Mouse (Mus musculus) layer of hippocampus, adult 2 months (tissue): ENCODE data around the gene Dhrs1. TPM values are rescaled to one million over a fixed set of nuclear protein-coding genes. Genes with fewer than 3 reads are reported as not detected.
A peak's percentile ranks its signal among the peaks of the same experiment; 100 is the strongest.

Experiments
- DNase-seq, 2 experiments: peaks; one replicate each; pipeline ENCODE4 v3.0.0; 2022; ENCODE audit warnings: low spot score in 2 of 2
- H3K27ac ChIP-seq: fragments of 200-600 bp; 2 replicates; pipeline ENCODE4 v1.8.1; 2022
- H3K4me3 ChIP-seq: fragments of 200-600 bp; 2 replicates; pipeline ENCODE4 v1.8.1; 2022; ENCODE audit warnings: mild to moderate bottlenecking
- CTCF ChIP-seq: fragments of 200-600 bp; conservative IDR thresholded peaks from 2 replicates; pipeline ENCODE4 v1.8.1; 2022; ENCODE audit warnings: antibody characterized with exemption, mild to moderate bottlenecking, moderate library complexity
- total RNA-seq, 2 experiments: library from RNA; stranded (reverse); gene quantifications; 2 replicates each; pipeline ENCODE4 v1.2.3; 2021

Gene Dhrs1
- total RNA-seq, 2 experiments from 2014 or later, result 82.4 to 91.1 TPM

DNA sequence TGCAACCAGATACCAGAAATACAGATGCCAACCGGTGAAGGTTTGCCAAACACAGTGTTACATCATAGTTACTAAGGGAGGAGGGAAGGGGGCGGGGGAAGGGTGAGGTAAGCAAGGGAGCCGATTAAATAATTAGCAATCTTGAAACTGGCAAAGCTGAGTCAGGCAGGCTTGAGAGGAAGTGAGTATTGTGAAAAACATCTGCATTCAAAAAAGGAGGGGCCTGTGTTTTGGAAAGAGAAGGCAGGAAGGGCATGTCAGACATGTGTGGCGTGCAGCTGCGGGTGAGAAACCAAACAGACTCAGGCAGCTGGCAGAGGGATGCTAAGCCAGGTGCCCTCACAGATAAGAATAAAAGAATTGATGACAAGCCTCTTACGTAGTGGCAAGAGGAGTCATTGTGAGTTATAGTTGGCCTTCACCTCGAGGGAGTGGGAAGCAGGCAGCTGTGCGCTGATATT is 21.0 kb downstream of the Dhrs1 start:
- H3K4me3 ChIP-seq, result no peak overlapping the region
- TF ChIP-seq CTCF, result no peak
- no peak for DNase-seq
- H3K27ac ChIP-seq, result no peak overlapping the region

DNA sequence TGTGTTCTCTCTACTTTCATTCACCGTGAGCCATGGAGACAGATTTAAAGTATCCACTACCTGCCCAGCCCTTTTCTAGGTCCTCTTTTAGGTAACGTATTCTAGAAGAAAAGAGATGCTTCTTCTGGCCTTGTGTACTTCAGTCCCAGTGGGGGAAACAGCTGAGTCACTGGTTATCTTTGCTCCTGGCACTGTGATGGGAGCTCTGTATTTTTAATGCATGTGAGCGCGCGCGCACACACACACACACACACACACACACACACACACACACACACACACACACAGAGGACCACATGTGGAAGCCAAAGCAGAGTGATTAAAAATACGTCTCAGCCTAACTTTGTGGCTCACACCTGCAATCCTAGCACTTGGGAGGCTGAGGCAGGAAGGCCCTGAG is 22.1 kb downstream of the Dhrs1 start:
- no peak for DNase-seq
- TF ChIP-seq CTCF, result no peak
- Histone ChIP-seq H3K4me3 (no peak overlapping the region), H3K27ac (no peak overlapping the region)

DNA sequence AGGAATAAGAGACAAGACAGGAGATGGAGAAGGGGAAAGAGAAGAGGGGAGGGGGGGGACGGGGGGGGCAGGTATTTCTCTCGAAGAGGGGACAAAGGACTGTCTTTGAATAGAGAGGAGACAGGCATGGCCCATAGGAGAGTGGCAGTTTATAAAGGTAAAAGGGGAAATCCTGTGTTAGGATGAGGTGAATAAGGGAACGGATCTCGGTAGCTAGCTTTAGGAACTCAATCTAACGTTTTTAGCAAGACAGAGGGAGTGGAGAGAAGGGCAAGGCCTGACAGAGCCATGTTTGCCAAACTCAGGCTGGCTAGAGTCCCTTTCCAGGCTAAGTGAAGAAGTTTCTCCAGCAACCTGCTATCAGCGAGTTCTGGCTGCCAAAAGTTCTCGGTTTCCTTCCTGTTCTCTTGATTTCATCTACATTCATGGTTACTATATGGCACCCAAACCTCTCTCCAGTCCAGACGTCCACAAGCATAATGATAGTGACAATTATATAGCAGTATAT is 23.0 kb downstream of the Dhrs1 start:
- Histone ChIP-seq H3K27ac (peak overlapping the region; percentile 93; the same call in 1 of the 2 replicates), H3K4me3 (peak overlapping the region; percentile 77; the same call in 1 of the 2 replicates)

DNA sequence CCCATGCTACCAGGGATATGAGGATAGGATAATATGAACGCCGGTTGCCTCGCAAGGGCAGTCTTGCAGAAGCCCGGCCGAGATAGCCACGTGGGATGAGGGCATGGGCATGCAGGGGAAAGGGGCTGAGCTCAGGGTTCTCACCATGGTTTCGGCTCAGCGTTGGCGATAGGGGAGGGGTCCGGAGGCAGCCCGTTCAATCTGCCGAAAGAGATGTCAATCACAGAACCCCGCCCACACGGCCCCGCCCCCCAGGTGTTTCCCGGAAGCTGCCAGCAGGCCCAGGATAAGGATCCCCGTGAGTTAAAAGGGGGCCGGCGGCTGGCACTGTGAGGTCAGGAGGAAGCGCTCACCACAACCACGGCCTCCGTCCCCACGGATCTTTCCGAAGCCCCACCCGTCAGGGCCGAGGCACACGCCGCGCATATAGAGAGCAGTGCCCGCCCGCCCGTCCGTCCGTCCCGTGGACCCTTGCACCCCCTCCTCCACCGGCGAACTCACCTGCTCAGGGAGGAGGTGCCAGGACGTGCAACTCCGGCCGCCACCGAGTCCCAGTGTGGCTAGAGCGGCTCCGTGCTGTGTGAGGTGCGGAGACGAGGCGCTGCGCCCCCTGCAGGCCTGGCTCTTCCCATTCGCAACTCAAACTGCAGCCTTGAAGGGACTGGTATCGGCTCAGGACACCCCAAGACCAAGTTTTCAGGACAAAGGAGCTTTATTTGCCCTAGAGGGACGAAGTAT is 23.6 kb downstream of the Dhrs1 start, which contains the start of gene Rabggta:
Gene Rabggta (minus strand): TSS at position 564 of the 738 bp plus-strand sequence.
- H3K27ac ChIP-seq, result peak within 1 kb of the TSS; percentile 93
- H3K4me3 ChIP-seq, result peak within 1 kb of the TSS; percentile 77
- DNase-seq, result peak; percentile 92 to 95
- peak; percentile 88 for TF ChIP-seq CTCF

More for the DNA sequence above, 23.0 kb downstream of the Dhrs1 start:
- no peak for TF ChIP-seq CTCF
- DNase-seq, result no peak

DNA sequence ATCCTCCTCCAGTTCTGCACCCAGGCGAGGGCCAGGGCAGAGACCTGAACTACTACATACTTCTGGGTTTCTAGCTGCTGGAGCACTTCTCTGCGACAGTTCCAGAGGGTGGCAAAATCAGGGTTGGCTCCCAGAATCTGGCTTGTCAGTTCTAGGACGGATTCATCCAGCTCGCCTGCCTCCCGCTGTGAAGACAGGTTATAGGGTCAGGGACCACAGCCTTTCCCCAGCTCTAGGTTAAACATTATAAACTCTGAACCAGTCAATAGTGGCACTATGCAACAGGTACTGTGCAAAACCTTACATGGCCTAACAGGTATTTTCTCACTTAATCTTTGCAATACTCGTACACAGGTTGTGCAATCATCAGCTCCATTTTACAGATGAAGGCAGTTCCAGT is 24.4 kb downstream of the Dhrs1 start:
- TF ChIP-seq CTCF, result no peak
- DNase-seq, result no peak
- no peak overlapping the region; the same call in 1 of the 2 replicates for H3K27ac ChIP-seq

DNA sequence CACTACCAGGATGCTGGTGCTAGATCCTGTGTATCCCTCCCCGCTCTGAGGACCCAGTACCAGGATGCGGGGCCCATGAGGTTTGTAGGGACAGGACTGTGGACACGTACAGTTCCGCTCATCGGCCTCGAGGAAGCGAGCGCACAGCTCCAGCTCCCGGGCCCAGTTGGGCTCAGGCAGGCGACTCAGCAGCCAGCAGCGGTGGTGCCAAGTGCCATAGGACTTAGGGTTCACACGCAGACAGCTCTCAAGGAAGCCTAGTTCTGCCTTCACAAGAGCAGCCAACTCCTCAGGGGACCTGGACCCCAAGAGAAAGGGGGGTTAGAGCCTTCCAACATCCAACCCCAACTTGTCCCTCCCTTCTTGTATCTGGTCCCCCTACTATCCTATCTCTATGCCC is 24.8 kb downstream of the Dhrs1 start:
- no peak for DNase-seq
- H3K4me3 ChIP-seq, result no peak overlapping the region
- TF ChIP-seq CTCF, result no peak
- H3K27ac ChIP-seq, result no peak overlapping the region

More for the DNA sequence above, 24.4 kb downstream of the Dhrs1 start:
- peak overlapping the region; percentile 77 for H3K4me3 ChIP-seq

DNA sequence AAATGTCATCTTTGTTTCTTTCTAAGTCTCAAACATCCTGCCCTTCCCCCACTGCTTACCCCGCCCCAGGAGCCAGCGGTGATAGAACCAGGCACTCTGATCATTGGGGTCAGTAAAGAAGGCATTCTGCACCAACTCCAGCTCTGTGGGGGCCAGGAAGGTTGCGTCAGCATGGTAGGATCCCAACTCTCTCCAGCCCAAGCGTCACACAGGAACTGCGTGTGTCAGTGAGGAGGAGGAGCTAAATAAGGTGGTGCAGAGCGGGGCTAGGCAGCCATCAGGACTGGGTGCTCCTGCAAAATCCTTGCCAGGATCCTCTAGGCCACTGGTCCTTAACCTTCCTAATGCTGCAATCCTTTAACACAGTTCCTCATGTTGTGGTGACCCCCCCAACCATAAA is 25.8 kb downstream of the Dhrs1 start:
- no peak overlapping the region for H3K4me3 ChIP-seq
- no peak for DNase-seq
- H3K27ac ChIP-seq, result no peak overlapping the region
- no peak for TF ChIP-seq CTCF

DNA sequence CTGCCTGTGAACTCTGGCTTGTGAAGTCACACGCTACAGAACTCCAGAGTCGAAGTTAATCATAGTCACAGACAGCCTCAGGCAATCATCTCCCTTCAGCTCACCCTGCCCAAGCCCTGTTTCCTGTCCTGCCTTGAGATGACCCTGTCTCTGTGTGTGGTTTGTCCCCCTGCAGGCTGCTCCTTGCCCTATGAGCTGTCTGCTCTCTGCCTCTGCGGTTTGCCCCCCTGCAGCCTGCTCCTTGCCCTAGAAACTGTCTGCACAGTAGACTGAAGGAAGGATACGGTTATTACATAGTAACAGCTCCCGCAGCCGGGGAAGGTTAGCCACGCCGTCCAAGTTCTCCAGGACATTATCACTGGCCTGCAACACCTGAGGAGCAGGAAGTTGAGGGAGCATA is 28.6 kb downstream of the Dhrs1 start:
- no peak for TF ChIP-seq CTCF

DNA sequence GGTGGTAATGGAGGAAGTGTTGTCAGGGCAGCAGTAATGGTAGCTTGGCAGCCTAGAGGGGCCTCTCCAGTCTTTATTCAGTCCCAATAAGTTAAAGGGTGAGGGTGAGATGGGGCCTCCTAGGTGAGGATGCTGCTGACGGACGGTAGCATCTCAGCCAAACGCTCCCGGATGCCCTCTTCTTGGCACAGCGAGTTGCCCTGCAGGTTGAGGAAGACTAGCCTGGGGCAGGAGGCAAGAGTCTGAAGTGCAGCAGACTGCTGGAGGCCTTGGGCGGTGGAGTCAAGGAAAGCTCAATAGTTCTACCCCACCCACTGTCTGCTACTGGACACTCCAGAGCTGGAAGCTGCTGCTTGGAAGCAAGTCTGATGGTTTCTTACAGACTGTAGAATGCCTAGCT is 29.2 kb downstream of the Dhrs1 start:
- DNase-seq, result no peak
- TF ChIP-seq CTCF, result no peak
- H3K27ac ChIP-seq, result no peak overlapping the region
- no peak overlapping the region for H3K4me3 ChIP-seq

More for the DNA sequence above, 28.6 kb downstream of the Dhrs1 start:
- no peak overlapping the region for H3K27ac ChIP-seq
- no peak for DNase-seq
- no peak overlapping the region for H3K4me3 ChIP-seq

DNA sequence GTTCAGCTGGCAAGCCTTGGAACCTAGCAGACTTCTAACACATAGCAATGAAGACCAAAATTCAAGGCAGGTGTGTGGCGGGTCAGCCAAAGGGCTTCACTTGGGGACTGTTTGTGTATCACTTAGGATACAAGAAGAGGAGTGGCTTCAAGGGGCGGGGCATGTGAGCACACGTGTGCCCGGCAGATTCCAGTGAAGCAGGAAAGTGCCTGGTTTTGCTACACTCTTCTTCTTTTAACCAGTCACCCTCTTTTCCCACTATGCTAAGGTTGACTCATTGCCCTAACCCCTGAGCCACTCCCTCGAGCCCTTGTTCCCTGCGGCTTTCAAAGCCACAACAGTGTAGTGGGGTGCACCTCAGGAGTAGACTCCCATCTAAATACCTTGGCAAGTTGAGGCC is 30.6 kb downstream of the Dhrs1 start:
- Histone ChIP-seq H3K27ac (no peak overlapping the region), H3K4me3 (no peak overlapping the region)
- no peak for TF ChIP-seq CTCF
- DNase-seq, result no peak

DNA sequence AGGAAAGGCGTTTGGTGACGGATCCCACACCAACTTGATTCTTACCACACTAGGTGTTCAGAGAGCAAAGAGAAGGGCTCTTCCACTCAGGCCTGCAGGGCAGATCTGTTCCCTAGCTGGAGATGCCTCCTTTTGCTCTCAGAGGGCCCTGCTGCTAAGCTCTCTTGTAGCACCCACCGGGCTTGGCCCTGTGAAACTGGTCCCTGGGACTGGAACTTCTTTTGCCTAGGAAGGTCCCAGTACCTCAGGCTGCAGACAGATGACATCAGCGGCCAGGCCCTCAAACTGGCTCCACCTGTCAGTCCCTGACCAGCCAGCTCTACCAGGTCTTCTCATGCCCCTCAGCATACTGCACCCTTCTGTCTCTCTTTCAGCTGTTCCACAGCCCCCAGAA is 31.8 kb downstream of the Dhrs1 start, which contains the start of gene Tgm1:
Gene Tgm1 (minus strand): TSS at position 198 of the 394 bp plus-strand sequence.
- no peak for DNase-seq
- Histone ChIP-seq H3K4me3 (no peak within 1 kb of the TSS), H3K27ac (no peak within 1 kb of the TSS)
- TF ChIP-seq CTCF, result no peak

DNA sequence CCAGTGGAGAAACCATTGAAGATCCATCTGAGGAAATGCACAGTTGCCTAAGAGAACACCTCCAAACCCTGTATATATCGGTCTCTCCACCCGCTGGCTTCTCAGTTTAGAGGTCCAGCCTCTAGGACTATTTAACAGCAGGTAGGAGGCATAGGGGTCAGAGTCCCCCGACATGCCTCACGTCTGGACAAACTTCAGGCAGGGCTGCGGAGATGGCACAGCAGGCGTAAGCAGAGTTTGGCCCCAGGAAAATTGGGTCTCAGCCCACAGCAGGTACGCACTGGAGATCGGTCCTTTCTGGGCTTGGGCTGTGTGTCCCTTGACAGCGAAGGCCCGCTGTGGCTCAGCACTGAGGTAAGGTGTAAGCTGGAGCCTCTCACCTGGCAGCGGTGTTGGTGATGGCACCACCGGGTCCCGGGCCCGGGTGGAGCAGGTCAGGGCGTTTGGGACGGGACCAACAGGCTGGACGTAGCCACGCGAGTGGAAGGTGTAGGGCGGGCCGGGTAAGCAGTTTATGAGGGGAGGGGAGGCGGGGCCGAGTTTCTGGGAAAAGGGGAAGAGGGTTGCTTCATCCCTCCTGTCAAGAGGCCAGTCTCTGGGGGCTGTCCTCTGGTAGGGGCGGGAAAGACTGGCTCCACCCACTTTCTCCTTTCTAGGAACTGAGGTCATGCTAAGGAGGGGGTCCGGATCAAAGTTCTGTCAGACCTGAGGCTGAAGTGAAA is 32.3 kb downstream of the Dhrs1 start:
- TF ChIP-seq CTCF, result no peak
- DNase-seq, result no peak
- Histone ChIP-seq H3K27ac (no peak overlapping the region), H3K4me3 (no peak overlapping the region)

DNA sequence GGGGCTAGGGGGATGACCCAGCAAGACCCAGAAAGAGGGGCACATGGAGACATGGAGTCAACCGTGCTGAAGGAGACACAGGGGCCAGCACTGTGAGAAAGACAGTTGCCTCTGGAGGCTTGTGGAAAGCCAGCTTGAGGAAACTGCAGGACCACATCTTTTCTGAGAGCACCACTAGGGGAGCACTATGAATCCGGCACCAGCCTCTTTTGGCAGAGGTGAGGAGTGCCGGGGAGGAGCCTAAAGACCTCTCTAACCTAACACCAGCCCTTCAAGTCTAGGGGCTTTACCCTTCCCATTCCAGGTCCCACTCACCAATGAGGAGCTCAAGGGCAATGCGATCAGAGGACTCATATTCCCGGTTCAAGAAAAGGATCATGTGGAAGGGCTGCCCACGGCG is 33.7 kb downstream of the Dhrs1 start:
- Histone ChIP-seq H3K27ac (no peak overlapping the region), H3K4me3 (no peak overlapping the region)
- peak; percentile 37 for TF ChIP-seq CTCF
- no peak for DNase-seq

DNA sequence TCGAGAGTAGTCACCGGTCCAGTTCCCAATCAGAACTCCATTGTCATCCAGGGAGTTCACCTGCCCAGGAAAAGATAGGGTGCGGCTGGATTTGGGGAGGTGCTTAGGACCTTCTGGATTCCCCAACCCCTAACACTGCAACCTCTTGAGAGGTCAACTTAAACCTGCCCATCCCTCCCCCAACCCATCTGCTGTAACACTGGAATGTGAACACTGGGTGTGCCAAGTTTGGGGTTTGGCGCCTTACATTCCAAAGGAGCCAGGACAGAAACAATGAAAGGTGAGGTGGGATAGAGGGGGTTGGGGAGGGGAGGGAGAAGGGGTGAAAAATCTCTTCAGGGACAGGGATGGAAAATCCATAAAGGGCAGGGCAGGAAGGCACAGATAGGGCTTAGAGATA is 36.0 kb downstream of the Dhrs1 start:
- no peak for TF ChIP-seq CTCF
- no peak for DNase-seq
- no peak overlapping the region for H3K4me3 ChIP-seq
- no peak overlapping the region for H3K27ac ChIP-seq
